Mouse (Mus musculus) thymus, postnatal 25 days (tissue): Measurements from ENCODE around the gene Zdbf2.

Experiments used
- DNase-seq: peaks from one replicate; pipeline ENCODE4 v3.0.0; 2022

Zdbf2 gene

GRCm38 (mm10) chr1:63272741-63273338 lies at the start of gene Zdbf2:
Gene Zdbf2, plus strand, starts transcription at chr1:63273265.
- no peak for DNase-seq

- DNase-seq: no peak
These were observed 48.1 kb upstream of the Zdbf2 start for GRCm38 (mm10) chr1:63225009-63225408.

- no peak for DNase-seq
These were observed 47.2 kb upstream of the Zdbf2 start for GRCm38 (mm10) chr1:63225890-63226289.

GRCm38 (mm10) chr1:63227241-63227640 lies 45.8 kb upstream of the Zdbf2 start:
- no peak for DNase-seq

GRCm38 (mm10) chr1:63237371-63237770 lies 35.7 kb upstream of the Zdbf2 start:
- DNase-seq: no peak

- DNase-seq: no peak
These were observed 33.8 kb upstream of the Zdbf2 start for GRCm38 (mm10) chr1:63239305-63239704.

GRCm38 (mm10) chr1:63239751-63240150 lies 33.3 kb upstream of the Zdbf2 start:
- no peak for DNase-seq

- DNase-seq: no peak
These were observed 29.2 kb upstream of the Zdbf2 start for GRCm38 (mm10) chr1:63243854-63244253.

GRCm38 (mm10) chr1:63246862-63247521 lies 26.1 kb upstream of the Zdbf2 start:
- no peak for DNase-seq

- no peak for DNase-seq
These were observed 25.2 kb upstream of the Zdbf2 start for GRCm38 (mm10) chr1:63247831-63248359.

GRCm38 (mm10) chr1:63248360-63248851 lies 24.7 kb upstream of the Zdbf2 start:
- DNase-seq: no peak

- no peak for DNase-seq
These were observed 23.8 kb upstream of the Zdbf2 start for GRCm38 (mm10) chr1:63249261-63249660.

- no peak for DNase-seq
These were observed 20.5 kb upstream of the Zdbf2 start for GRCm38 (mm10) chr1:63252351-63253209.

- no peak for DNase-seq
These were observed 19.8 kb upstream of the Zdbf2 start for GRCm38 (mm10) chr1:63253291-63253690.

GRCm38 (mm10) chr1:63255101-63255500 lies 18.0 kb upstream of the Zdbf2 start:
- no peak for DNase-seq

- no peak for DNase-seq
These were observed 17.0 kb upstream of the Zdbf2 start for GRCm38 (mm10) chr1:63256083-63256482.

GRCm38 (mm10) chr1:63258501-63258900 lies 14.6 kb upstream of the Zdbf2 start:
- no peak for DNase-seq

GRCm38 (mm10) chr1:63259271-63259830 lies 13.7 kb upstream of the Zdbf2 start:
- no peak for DNase-seq

- DNase-seq: no peak
These were observed 12.9 kb upstream of the Zdbf2 start for GRCm38 (mm10) chr1:63259916-63260741.

- DNase-seq: no peak
These were observed 12.4 kb upstream of the Zdbf2 start for GRCm38 (mm10) chr1:63260742-63261033.

GRCm38 (mm10) chr1:63261041-63261590 lies 11.9 kb upstream of the Zdbf2 start:
- no peak for DNase-seq

- DNase-seq: no peak
These were observed 9.4 kb upstream of the Zdbf2 start for GRCm38 (mm10) chr1:63263671-63264070.
